Mouse (Mus musculus): ENCODE data around the gene Tap2.

- TF ChIP-seq TAL1 (IDR thresholded peaks at IDR 0.05; ENCODE audit: low read length) (no peak), GATA1 (IDR thresholded peaks at IDR 0.05; ENCODE audit: low read length) (no peak)
These were observed 10.5 kb upstream of the Tap2 start for GRCm38 (mm10) chr17:34192852-34193251.

Data from erythroblast, embryonic 14.5 days (primary cell).